Mouse (Mus musculus) testis, adult 2 months (tissue): ENCODE results near the gene Krtap10-4.

Experiments used
- CTCF ChIP-seq: fragments of 200-500 bp; IDR thresholded peaks from 2 replicates; pipeline ENCODE4 v1.5.1; 2012; ENCODE audit warnings: low read depth, mild to moderate bottlenecking, inconsistent platforms, low read length, moderate library complexity; ENCODE audit not compliant: control insufficient read depth, insufficient read depth, insufficient replicate concordance
- POLR2A ChIP-seq: fragments of 200-500 bp; IDR thresholded peaks from 2 replicates; pipeline ENCODE4 v1.6.1; 2012; ENCODE audit warnings: low read depth, mild to moderate bottlenecking, inconsistent platforms, low read length, moderate library complexity; ENCODE audit not compliant: control insufficient read depth

DNA sequence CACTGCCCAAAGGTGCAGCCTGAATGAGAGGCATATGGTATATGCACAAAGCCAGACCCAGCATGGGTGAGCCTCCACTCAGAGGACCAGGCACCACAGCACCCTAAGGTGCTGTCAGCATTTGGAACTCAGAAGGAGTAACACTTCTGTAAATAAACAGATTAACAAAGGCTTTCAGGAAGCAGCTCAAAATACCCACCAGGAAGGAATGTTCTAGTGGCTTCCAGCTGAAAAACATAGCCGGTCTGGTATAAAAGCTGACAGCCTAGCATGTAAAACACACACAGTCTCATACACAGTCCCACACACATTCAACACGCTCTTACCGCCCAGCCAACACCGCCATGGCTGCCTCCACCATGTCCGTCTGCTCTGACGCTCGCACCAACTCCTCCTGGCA is 34.8 kb upstream of the Krtap10-4 start, which contains the start of gene Gm3285:
- TF ChIP-seq POLR2A = no peak
- TF ChIP-seq CTCF = no peak
